Mouse (Mus musculus): ENCODE results near the gene Nap1l2.
"Not testable (repeated sequence)": the region's sequence is repeated elsewhere in the genome, so short reads cannot be mapped to it uniquely, and the experiment has no call there.

Nap1l2 gene

GRCm38 (mm10) chrX:103186431-103186786 lies at the start of gene Nap1l2:
Gene Nap1l2, minus strand, starts transcription at chrX:103186640.
- DNase-seq (ENCODE audit: low read depth, low spot score): no peak

GRCm38 (mm10) chrX:103215251-103215650 lies 28.8 kb upstream of the Nap1l2 start:
- DNase-seq (ENCODE audit: low read depth, low spot score): no peak

GRCm38 (mm10) chrX:103186829-103187228 lies 389 bp upstream of the Nap1l2 start:
- no peak for DNase-seq (ENCODE audit: low read depth, low spot score)

GRCm38 (mm10) chrX:103185781-103186430 lies 534 bp downstream of the Nap1l2 start:
- no peak for DNase-seq (ENCODE audit: low read depth, low spot score)

- DNase-seq (ENCODE audit: low read depth, low spot score): no peak
Observed at GRCm38 (mm10) chrX:103183536-103183935, 2.9 kb downstream of the Nap1l2 start.

GRCm38 (mm10) chrX:103179771-103180558 lies 6.5 kb downstream of the Nap1l2 start:
- no peak for DNase-seq (ENCODE audit: low read depth, low spot score)

- not testable (repeated sequence) for DNase-seq (ENCODE audit: low read depth, low spot score)
Observed at GRCm38 (mm10) chrX:103164948-103165605, 21.4 kb downstream of the Nap1l2 start.

GRCm38 (mm10) chrX:103156134-103156533 lies 30.3 kb downstream of the Nap1l2 start:
- DNase-seq (ENCODE audit: low read depth, low spot score): no peak

- DNase-seq (ENCODE audit: low read depth, low spot score): no peak
Observed at GRCm38 (mm10) chrX:103138549-103138948, 47.9 kb downstream of the Nap1l2 start.

Measured in CD4-positive, CD25-positive, alpha-beta regulatory T cell, adult 2 months (primary cell).